Mouse (Mus musculus) hindbrain, embryonic 11.5 days (tissue): ENCODE results near the gene Zfp976. TPM values are rescaled to one million over a fixed set of nuclear protein-coding genes. Genes with fewer than 3 reads are reported as not detected.
"Not testable (repeated sequence)": the region's sequence is repeated elsewhere in the genome, so short reads cannot be mapped to it uniquely, and the experiment has no call there.

Experiments
- ATAC-seq: fragments of 200-750 bp; cut with Nextera tagmentation; 2 replicates; pipeline ENCODE4 v1.8.0; 2017; ENCODE audit warnings: mild to moderate bottlenecking, moderate TSS enrichment, moderate library complexity; ENCODE audit not compliant: low FRiP score
- DNase-seq: peaks from one replicate; pipeline ENCODE4 v3.0.0-alpha.2; 2015; ENCODE audit warnings: low spot score
- H3K27ac ChIP-seq: fragments of 300-500 bp; sonication (generic); 2 replicates; pipeline ENCODE4 v1.5.1; 2014; ENCODE audit warnings: mild to moderate bottlenecking, low read depth, low read length
- H3K27me3 ChIP-seq: fragments of 300-500 bp; sonication (generic); 2 replicates; pipeline ENCODE4 v1.6.1; 2014; ENCODE audit warnings: mild to moderate bottlenecking, low read length, moderate library complexity, mixed read lengths; ENCODE audit not compliant: control insufficient read depth, insufficient read depth
- H3K36me3 ChIP-seq: fragments of 300-500 bp; sonication (generic); 2 replicates; pipeline ENCODE4 v1.6.1; 2014; ENCODE audit warnings: mild to moderate bottlenecking, low read length, moderate library complexity, mixed read lengths; ENCODE audit not compliant: control insufficient read depth, insufficient read depth
- H3K4me1 ChIP-seq: fragments of 300-500 bp; sonication (generic); replicated peaks from 2 replicates; pipeline ENCODE4 v1.6.1; 2014; ENCODE audit warnings: low read length, mixed read lengths; ENCODE audit not compliant: control insufficient read depth, insufficient read depth
- H3K4me2 ChIP-seq: fragments of 300-500 bp; sonication (generic); replicated peaks from 2 replicates; pipeline ENCODE4 v1.6.1; 2014; ENCODE audit warnings: mild to moderate bottlenecking, low read depth, low read length
- H3K4me3 ChIP-seq: fragments of 300-500 bp; sonication (generic); 2 replicates; pipeline ENCODE4 v1.5.1; 2014; ENCODE audit warnings: low read depth, low read length
- H3K9ac ChIP-seq: fragments of 300-500 bp; sonication (generic); 2 replicates; pipeline ENCODE4 v1.6.1; 2014; ENCODE audit warnings: low read depth, low read length
- H3K9me3 ChIP-seq: fragments of 300-500 bp; sonication (generic); 2 replicates; pipeline ENCODE4 v1.6.1; 2016; ENCODE audit warnings: low read length; ENCODE audit not compliant: control insufficient read depth
- WGBS: fragments of 180-500 bp; shearing (Covaris S2); extraction: QIAGEN DNeasy Blood & Tissue Kit; methylation state at CpG from one replicate; pipeline ENCODE4 v1.1.7; 2014; 5-methylcytosine and 5-hydroxymethylcytosine counted together
- polyA plus RNA-seq: library from polyadenylated mRNA; unstranded; fragments of >200 nt; fragmentation: Nextera tagmentation; extraction: Ambion mirVana; gene quantifications from 2 replicates; pipeline ENCODE4 v1.2.1, GENCODE M21; 2014

The Zfp976 gene
- 1.9 TPM in 2 replicates for polyA plus RNA-seq

- ATAC-seq (peak; percentile 98), DNase-seq (peak; percentile 68)
- H3K27me3 ChIP-seq, H3K27ac ChIP-seq, H3K4me1 ChIP-seq, H3K9me3 ChIP-seq, H3K36me3 ChIP-seq: not testable (repeated sequence)
- peak within 1 kb of the TSS; percentile 25 for H3K4me3 ChIP-seq
- H3K4me2 ChIP-seq: peak within 1 kb of the TSS; percentile 33
- 6% methylated on average over 25 of the region's 25 CpGs for WGBS
- 0 out of 2 replicates have a peak within 1 kb of the TSS, but pooled peaks have one; percentile 31 for H3K9ac ChIP-seq
These were observed at the start of gene Zfp976 for GRCm38 (mm10) chr7:42642152-42643115. Gene Zfp976, minus strand, starts transcription at chr7:42642588.

- not testable (repeated sequence) for H3K27ac ChIP-seq, H3K4me3 ChIP-seq, ATAC-seq
These were observed 37.7 kb upstream of the Zfp976 start for GRCm38 (mm10) chr7:42680081-42680480.

GRCm38 (mm10) chr7:42679646-42680045 lies 37.3 kb upstream of the Zfp976 start:
- not testable (repeated sequence) for H3K9me3 ChIP-seq, H3K27ac ChIP-seq, H3K4me2 ChIP-seq, H3K36me3 ChIP-seq, H3K9ac ChIP-seq, H3K4me1 ChIP-seq, ATAC-seq, H3K4me3 ChIP-seq, H3K27me3 ChIP-seq, DNase-seq

More at GRCm38 (mm10) chr7:42680081-42680480, 37.7 kb upstream of the Zfp976 start:
- not testable (repeated sequence) for H3K4me1 ChIP-seq, H3K27me3 ChIP-seq, H3K9ac ChIP-seq, H3K9me3 ChIP-seq, H3K4me2 ChIP-seq, H3K36me3 ChIP-seq, DNase-seq
- WGBS: 95% methylated on average over 6 of the region's 6 CpGs

GRCm38 (mm10) chr7:42660140-42660539 lies 17.8 kb upstream of the Zfp976 start:
- H3K27ac ChIP-seq, H3K36me3 ChIP-seq, ATAC-seq, H3K4me1 ChIP-seq, H3K27me3 ChIP-seq, H3K9ac ChIP-seq, H3K4me3 ChIP-seq, H3K9me3 ChIP-seq, H3K4me2 ChIP-seq: not testable (repeated sequence)
- 62% methylated on average over 4 of the region's 5 CpGs for whole genome bisulfite sequencing
- peak; percentile 3 for DNase-seq

GRCm38 (mm10) chr7:42655211-42655610 lies 12.8 kb upstream of the Zfp976 start:
- not testable (repeated sequence) for H3K9me3 ChIP-seq, H3K4me1 ChIP-seq, H3K9ac ChIP-seq, H3K4me2 ChIP-seq, H3K36me3 ChIP-seq, DNase-seq, H3K27me3 ChIP-seq, ATAC-seq, H3K27ac ChIP-seq, H3K4me3 ChIP-seq
- 68% methylated on average over 2 of the region's 2 CpGs for WGBS

GRCm38 (mm10) chr7:42643120-42643620 lies 782 bp upstream of the Zfp976 start:
- H3K4me2 ChIP-seq: peak overlapping the region; percentile 33; the same call in 1 of the 2 replicates
- not testable (repeated sequence) for ATAC-seq, H3K36me3 ChIP-seq, H3K27me3 ChIP-seq, H3K9ac ChIP-seq, H3K4me1 ChIP-seq, H3K9me3 ChIP-seq, H3K27ac ChIP-seq
- DNase-seq: peak; percentile 4
- WGBS: 22% methylated on average over 3 of the region's 3 CpGs
- H3K4me3 ChIP-seq: peak overlapping the region; percentile 25

GRCm38 (mm10) chr7:42631031-42631430 lies 11.4 kb downstream of the Zfp976 start:
- not testable (repeated sequence) for H3K27me3 ChIP-seq, H3K4me3 ChIP-seq, H3K36me3 ChIP-seq, DNase-seq, H3K9ac ChIP-seq, H3K27ac ChIP-seq, H3K9me3 ChIP-seq, H3K4me1 ChIP-seq, ATAC-seq, H3K4me2 ChIP-seq

- H3K4me1 ChIP-seq, H3K9me3 ChIP-seq, DNase-seq, H3K27ac ChIP-seq, H3K36me3 ChIP-seq, H3K27me3 ChIP-seq, H3K9ac ChIP-seq, H3K4me2 ChIP-seq, H3K4me3 ChIP-seq, ATAC-seq: not testable (repeated sequence)
These were observed 46.7 kb downstream of the Zfp976 start for GRCm38 (mm10) chr7:42595666-42596065.

GRCm38 (mm10) chr7:42592413-42592812 lies 50.0 kb downstream of the Zfp976 start, which contains the start of gene Zfp977:
Gene Zfp977, minus strand, starts transcription at chr7:42592547.
- H3K27me3 ChIP-seq, H3K9me3 ChIP-seq, H3K4me2 ChIP-seq, H3K27ac ChIP-seq, H3K9ac ChIP-seq, H3K4me1 ChIP-seq, H3K4me3 ChIP-seq, ATAC-seq, H3K36me3 ChIP-seq, DNase-seq: not testable (repeated sequence)
- WGBS: 93% methylated on average over 11 of the region's 11 CpGs
